Mouse (Mus musculus): ENCODE results near the gene Cul7. TPM values are rescaled to one million over a fixed set of nuclear protein-coding genes. Genes with fewer than 3 reads are reported as not detected.

The Cul7 gene
- total and polyA plus RNA-seq, 3 experiments = 33.3 to 82.5 (median 68.1) TPM

GRCm38 (mm10) chr17:46649811-46650210 lies 326 bp upstream of the Cul7 start:
- TF ChIP-seq TCF12 (IDR thresholded peaks at IDR 0.05; ENCODE audit: low read depth, low read length) (no peak), IRF4 (IDR thresholded peaks at IDR 0.05; ENCODE audit: low read depth, low read length) (no peak), HCFC1 (IDR thresholded peaks at IDR 0.05; ENCODE audit: low read depth, low read length) (no peak), JUN (IDR thresholded peaks at IDR 0.05; ENCODE audit: insufficient read depth, low read depth, low read length) (no peak), ZNF384 (IDR thresholded peaks at IDR 0.05; ENCODE audit: low read depth, low read length) (no peak), SMC3 (IDR thresholded peaks at IDR 0.05; ENCODE audit: low read depth, low read length) (no peak), USF2 (conservative IDR thresholded peaks at IDR 0.05; ENCODE audit: low read depth, low read length) (no peak), POLR2A (IDR thresholded peaks at IDR 0.05; ENCODE audit: low read depth, low read length) (no peak), TBP (conservative IDR thresholded peaks at IDR 0.05; ENCODE audit: low read depth, low read length) (no peak), GABPA (IDR thresholded peaks at IDR 0.05; ENCODE audit: insufficient replicate concordance, low read depth, low read length) (no peak), MAZ (IDR thresholded peaks at IDR 0.05; ENCODE audit: low read depth, low read length) (no peak), ETS1 (conservative IDR thresholded peaks at IDR 0.05; ENCODE audit: low read depth, low read length) (no peak)
- Histone ChIP-seq H3K9me3 (replicated peaks; ENCODE audit: low read length) (peaks cover 5% of the 10 kb centered on the region), H3K27ac (ENCODE audit: insufficient read depth, low read depth) (peak overlapping the region; percentile 53), H3K79me2 (replicated peaks; ENCODE audit: control insufficient read depth, extremely low read depth, insufficient read depth, poor library complexity, severe bottlenecking) (peaks cover 28% of the 10 kb centered on the region), H3K9ac (ENCODE audit: insufficient read depth, low read depth) (peak overlapping the region; percentile 44; the same call in 1 of the 2 replicates), H3K27me3 (replicated peaks) (no peaks in the 10 kb centered on the region), H3K4me1 (ENCODE audit: control insufficient read depth in 1 of 2, insufficient read depth in 2 of 2) (peaks cover 9 to 56% of the 10 kb centered on the region in 2 experiments), H3K36me3 (replicated peaks in 1 of 2; ENCODE audit: control insufficient read depth in 1 of 2, insufficient read depth in 1 of 2, low read length in 1 of 2) (peaks cover 37 to 56% of the 10 kb centered on the region in 2 experiments), H3K4me3 (replicated peaks in 1 of 3; ENCODE audit: low read depth in 2 of 3, low read length in 2 of 3, poor library complexity in 1 of 3) (peak overlapping the region; percentile 38 to 84 (median 46)), H3K4me2 (ENCODE audit: insufficient read depth, low read depth, poor library complexity, severe bottlenecking) (peak overlapping the region; percentile 4)
- DNase-seq (ENCODE audit: extremely low read depth) = no peak
- dilution Hi-C loops (cut with MboI; ENCODE audit: extremely low pct_ligation_motif_present, extremely low pct_unique_long_range_greater_than_20kb, low sequenced_read_pairs) (no loop called here), in situ Hi-C loops (cut with MboI; ENCODE audit: low pct_ligation_motif_present, low pct_unique_long_range_greater_than_20kb, low sequenced_read_pairs) (loop anchor here (5.0 kb wide), 2 partner anchors 62 to 122 kb away; partner anchors contain the start of genes 2310039H08Rik and Pex6)

GRCm38 (mm10) chr17:46651292-46651691 lies 1.2 kb downstream of the Cul7 start:
- Histone ChIP-seq H3K27me3 (replicated peaks) (no peaks in the 10 kb centered on the region), H3K9me3 (replicated peaks; ENCODE audit: low read length) (peaks cover 5% of the 10 kb centered on the region), H3K4me2 (ENCODE audit: insufficient read depth, low read depth, poor library complexity, severe bottlenecking) (peak overlapping the region; percentile 30), H3K79me2 (replicated peaks; ENCODE audit: control insufficient read depth, extremely low read depth, insufficient read depth, poor library complexity, severe bottlenecking) (peaks cover 28% of the 10 kb centered on the region), H3K27ac (ENCODE audit: insufficient read depth, low read depth) (no peak overlapping the region), H3K9ac (ENCODE audit: insufficient read depth, low read depth) (peak overlapping the region; percentile 95), H3K4me3 (replicated peaks in 1 of 3; ENCODE audit: low read depth in 2 of 3, low read length in 2 of 3, poor library complexity in 1 of 3) (peak overlapping the region; percentile 79 to 88 (median 84)), H3K36me3 (replicated peaks in 1 of 2; ENCODE audit: control insufficient read depth in 1 of 2, insufficient read depth in 1 of 2, low read length in 1 of 2) (peaks cover 46 to 69% of the 10 kb centered on the region in 2 experiments), H3K4me1 (ENCODE audit: control insufficient read depth in 1 of 2, insufficient read depth in 2 of 2) (peaks cover 9 to 50% of the 10 kb centered on the region in 2 experiments)
- DNase-seq (ENCODE audit: extremely low read depth) = no peak
- dilution Hi-C loops (cut with MboI; ENCODE audit: extremely low pct_ligation_motif_present, extremely low pct_unique_long_range_greater_than_20kb, low sequenced_read_pairs) = no loop called here
- TF ChIP-seq USF2 (conservative IDR thresholded peaks at IDR 0.05; ENCODE audit: low read depth, low read length) (no peak), GABPA (IDR thresholded peaks at IDR 0.05; ENCODE audit: insufficient replicate concordance, low read depth, low read length) (no peak), MYC (IDR thresholded peaks at IDR 0.05; ENCODE audit: low read depth, low read length) (no peak), CHD2 (IDR thresholded peaks at IDR 0.05; ENCODE audit: low read length) (no peak), MEF2A (IDR thresholded peaks at IDR 0.05; ENCODE audit: borderline replicate concordance, low read depth, low read length) (no peak), ELF1 (IDR thresholded peaks at IDR 0.05; ENCODE audit: low read depth, low read length) (no peak), USF1 (IDR thresholded peaks at IDR 0.05; ENCODE audit: low read depth, low read length) (no peak), EP300 (IDR thresholded peaks at IDR 0.05; ENCODE audit: low read length) (no peak), CTCF (conservative IDR thresholded peaks at IDR 0.05 in 1 of 2, IDR thresholded peaks at IDR 0.05 in 1 of 2; ENCODE audit: low read depth in 2 of 2, low read length in 2 of 2) (no peak), MXI1 (IDR thresholded peaks at IDR 0.05; ENCODE audit: low read depth, low read length) (no peak), ETS1 (conservative IDR thresholded peaks at IDR 0.05; ENCODE audit: low read depth, low read length) (no peak), TBP (conservative IDR thresholded peaks at IDR 0.05; ENCODE audit: low read depth, low read length) (no peak), ZMIZ1 (IDR thresholded peaks at IDR 0.05; ENCODE audit: low read depth, low read length) (no peak), E2F4 (IDR thresholded peaks at IDR 0.05; ENCODE audit: insufficient replicate concordance, low read depth, low read length) (no peak), MAFK (IDR thresholded peaks at IDR 0.05; ENCODE audit: insufficient replicate concordance, low read length) (no peak), ZKSCAN1 (IDR thresholded peaks at IDR 0.05; ENCODE audit: borderline replicate concordance, low read depth, low read length) (no peak)
- in situ Hi-C loops (cut with MboI; ENCODE audit: low pct_ligation_motif_present, low pct_unique_long_range_greater_than_20kb, low sequenced_read_pairs) = loop anchor here (5.0 kb wide), 2 partner anchors 61 to 121 kb away; partner anchors contain the start of genes 2310039H08Rik and Pex6

Measured in CH12.LX (cell line).